Mouse (Mus musculus) splenic B cell, adult 2 months (primary cell): Measurements from ENCODE around the gene Oaz1.

Experiments
- DNase-seq: peaks from one replicate; pipeline ENCODE4 v3.0.0-alpha.2; 2011; ENCODE audit warnings: low read depth, low spot score
- H3K27me3 ChIP-seq: 2 replicates; pipeline ENCODE4 v1.6.1; 2012; ENCODE audit warnings: mild to moderate bottlenecking, low read length, moderate library complexity, mixed read lengths; ENCODE audit not compliant: control insufficient read depth, poor library complexity, insufficient read depth, severe bottlenecking
- H3K36me3 ChIP-seq: 2 replicates; pipeline ENCODE4 v1.6.1; 2012; ENCODE audit warnings: mild to moderate bottlenecking, low read length, moderate library complexity, mixed read lengths; ENCODE audit not compliant: control insufficient read depth, poor library complexity, insufficient read depth, severe bottlenecking

The Oaz1 gene

GRCm38 (mm10) chr10:80796307-80796848, 30.1 kb upstream of the Oaz1 start:
- peaks cover 3% of the 10 kb centered on the region; the same call in 1 of the 2 replicates for H3K36me3 ChIP-seq
- no peaks in the 10 kb centered on the region for H3K27me3 ChIP-seq
- no peak for DNase-seq

- Histone ChIP-seq H3K27me3 (no peaks in the 10 kb centered on the region), H3K36me3 (peaks cover 2% of the 10 kb centered on the region)
- DNase-seq, result peak; percentile 38
Observed at GRCm38 (mm10) chr10:80797186-80798149, 29.0 kb upstream of the Oaz1 start.

- Histone ChIP-seq H3K36me3 (peaks cover 3% of the 10 kb centered on the region), H3K27me3 (no peaks in the 10 kb centered on the region)
- DNase-seq, result peak; percentile 99
Observed at GRCm38 (mm10) chr10:80798150-80799006, 28.1 kb upstream of the Oaz1 start, which contains the start of the genes Sf3a2 and Plekhj1. Gene Sf3a2 (plus strand): TSS chr10:80798198. Gene Plekhj1 (minus strand): TSS chr10:80798626.

GRCm38 (mm10) chr10:80799070-80799566, 27.3 kb upstream of the Oaz1 start:
- DNase-seq, result peak; percentile 37
- H3K27me3 ChIP-seq, result no peaks in the 10 kb centered on the region
- H3K36me3 ChIP-seq, result peaks cover 5% of the 10 kb centered on the region

GRCm38 (mm10) chr10:80802204-80802912, 24.1 kb upstream of the Oaz1 start:
- Histone ChIP-seq H3K36me3 (peaks cover 5% of the 10 kb centered on the region), H3K27me3 (no peaks in the 10 kb centered on the region)
- no peak for DNase-seq

GRCm38 (mm10) chr10:80802996-80803395, 23.5 kb upstream of the Oaz1 start:
- no peak for DNase-seq
- H3K27me3 ChIP-seq, result no peaks in the 10 kb centered on the region
- peaks cover 5% of the 10 kb centered on the region for H3K36me3 ChIP-seq

GRCm38 (mm10) chr10:80804340-80804739, 22.1 kb upstream of the Oaz1 start:
- peaks cover 5% of the 10 kb centered on the region for H3K36me3 ChIP-seq
- no peaks in the 10 kb centered on the region for H3K27me3 ChIP-seq
- DNase-seq, result no peak

GRCm38 (mm10) chr10:80804916-80805315, 21.5 kb upstream of the Oaz1 start, which contains the start of gene Amh:
Gene Amh (plus strand): TSS chr10:80805243.
- DNase-seq, result no peak
- Histone ChIP-seq H3K27me3 (no peaks in the 10 kb centered on the region), H3K36me3 (peaks cover 5% of the 10 kb centered on the region)

- Histone ChIP-seq H3K27me3 (no peaks in the 10 kb centered on the region), H3K36me3 (peaks cover 5% of the 10 kb centered on the region)
- no peak for DNase-seq
Observed at GRCm38 (mm10) chr10:80805322-80805721, 21.1 kb upstream of the Oaz1 start.

- peak; percentile 78 for DNase-seq
- Histone ChIP-seq H3K27me3 (no peaks in the 10 kb centered on the region), H3K36me3 (peaks cover 5% of the 10 kb centered on the region)
Observed at GRCm38 (mm10) chr10:80805925-80806324, 20.5 kb upstream of the Oaz1 start.

GRCm38 (mm10) chr10:80806341-80807056, 20.0 kb upstream of the Oaz1 start:
- no peak for DNase-seq
- no peaks in the 10 kb centered on the region for H3K27me3 ChIP-seq

GRCm38 (mm10) chr10:80807057-80807627, 19.3 kb upstream of the Oaz1 start:
- Histone ChIP-seq H3K27me3 (no peaks in the 10 kb centered on the region), H3K36me3 (peaks cover 5% of the 10 kb centered on the region)
- DNase-seq, result peak; percentile 67

More at GRCm38 (mm10) chr10:80806341-80807056, 20.0 kb upstream of the Oaz1 start:
- H3K36me3 ChIP-seq, result peaks cover 5% of the 10 kb centered on the region
